Mouse (Mus musculus): ENCODE measurements around the gene Olfr1438-ps1.

DNA sequence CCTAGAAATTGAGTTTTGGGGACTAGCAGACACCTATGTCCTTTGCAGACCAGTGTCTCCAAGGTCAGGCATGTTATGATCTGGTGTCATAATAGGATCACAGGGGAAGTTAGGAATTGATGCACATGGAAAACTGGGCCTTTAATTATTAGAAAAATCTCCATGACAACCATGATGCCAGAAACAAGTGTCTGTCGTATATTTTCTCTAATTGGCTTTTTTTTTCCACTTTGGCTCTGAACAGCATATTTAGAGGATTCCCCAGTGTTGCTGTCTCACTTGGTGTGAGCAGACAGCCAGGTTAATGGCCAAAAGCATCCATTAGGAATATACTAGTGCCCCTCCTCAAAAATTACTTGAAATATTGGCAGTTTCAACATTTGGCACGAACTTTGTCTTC is 56.2 kb downstream of the Olfr1438-ps1 start, which contains the start of gene Olfr1434:
- no peak for TF ChIP-seq GATA1 (IDR thresholded peaks at IDR 0.05; ENCODE audit: borderline replicate concordance, low read length)
- no peak for TF ChIP-seq FLI1 (IDR thresholded peaks at IDR 0.05; ENCODE audit: low read length)

All from megakaryocyte, embryonic 14.5 days (primary cell).